Mouse (Mus musculus) limb, embryonic 14.5 days (tissue): ENCODE results near the gene Tcstv3. TPM values are rescaled to one million over a fixed set of nuclear protein-coding genes. Genes with fewer than 3 reads are reported as not detected.
"Not testable (repeated sequence)": the region's sequence is repeated elsewhere in the genome, so short reads cannot be mapped to it uniquely, and the experiment has no call there.

Experiments used
- ATAC-seq: fragments of 200-750 bp; cut with Nextera tagmentation; 2 replicates; pipeline ENCODE4 v1.8.0; 2017; ENCODE audit warnings: low read depth, moderate number of reproducible peaks, moderate TSS enrichment; ENCODE audit not compliant: low FRiP score
- DNase-seq: peaks from one replicate; pipeline ENCODE4 v3.0.0-alpha.2; 2015; ENCODE audit warnings: low spot score
- H3K27ac ChIP-seq: fragments of 300-500 bp; sonication (generic); replicated peaks from 2 replicates; pipeline ENCODE4 v1.5.1; 2014; ENCODE audit warnings: low read depth, mild to moderate bottlenecking, low read length, moderate library complexity, mixed read lengths
- H3K27me3 ChIP-seq: fragments of 300-500 bp; sonication (generic); 2 replicates; pipeline ENCODE4 v1.6.1; 2014; ENCODE audit warnings: low read length, mixed read lengths; ENCODE audit not compliant: control insufficient read depth, insufficient read depth
- H3K36me3 ChIP-seq: fragments of 300-500 bp; sonication (generic); 2 replicates; pipeline ENCODE4 v1.6.1; 2014; ENCODE audit warnings: mild to moderate bottlenecking, low read length, moderate library complexity, mixed read lengths; ENCODE audit not compliant: control insufficient read depth, insufficient read depth
- H3K4me1 ChIP-seq: fragments of 300-500 bp; sonication (generic); 2 replicates; pipeline ENCODE4 v1.6.1; 2014; ENCODE audit warnings: antibody characterized with exemption, low read length, mixed read lengths; ENCODE audit not compliant: control insufficient read depth, insufficient read depth
- H3K4me2 ChIP-seq: fragments of 300-500 bp; sonication (generic); replicated peaks from 2 replicates; pipeline ENCODE4 v1.6.1; 2014; ENCODE audit warnings: low read depth, mild to moderate bottlenecking, low read length, moderate library complexity; ENCODE audit not compliant: severe bottlenecking
- H3K4me3 ChIP-seq: fragments of 300-500 bp; sonication (generic); replicated peaks from 2 replicates; pipeline ENCODE4 v1.5.1; 2014; ENCODE audit warnings: low read length
- H3K9ac ChIP-seq: fragments of 300-500 bp; sonication (generic); 2 replicates; pipeline ENCODE4 v1.6.1; 2014; ENCODE audit warnings: mild to moderate bottlenecking, low read depth, low read length, moderate library complexity; ENCODE audit not compliant: severe bottlenecking
- H3K9me3 ChIP-seq: fragments of 300-500 bp; sonication (generic); 2 replicates; pipeline ENCODE4 v1.6.1; 2016; ENCODE audit warnings: low read length; ENCODE audit not compliant: control insufficient read depth
- POLR2A ChIP-seq: fragments of 200-500 bp; IDR thresholded peaks from 2 replicates; pipeline ENCODE4 v1.8.0; 2012; ENCODE audit warnings: inconsistent platforms, mild to moderate bottlenecking, moderate library complexity, borderline replicate concordance; ENCODE audit not compliant: insufficient read depth, insufficient read length; ENCODE audit errors: extremely low read depth
- WGBS: fragments of 180-500 bp; shearing (Covaris S2); extraction: QIAGEN DNeasy Blood & Tissue Kit; methylation state at CpG from one replicate; pipeline ENCODE4 v1.1.7; 2014; 5-methylcytosine and 5-hydroxymethylcytosine counted together
- polyA plus RNA-seq, 2 experiments: library from polyadenylated mRNA; depleted of rRNA in 1 of 2; stranded (reverse) in 1 of 2; unstranded in 1 of 2; fragments of >200 nt; fragmentation: Nextera tagmentation in 1 of 2; extraction: Ambion mirVana in 1 of 2; gene quantifications; 2 replicates each; pipeline versions ENCODE4 v1.2.1 to v1.2.3; 2012 to 2014

Gene Tcstv3
- not detected in 2 replicates for polyA plus RNA-seq (2012; rRNA removed)
- not detected in 2 replicates for polyA plus RNA-seq (2014; fragmentation: Nextera tagmentation; extraction: Ambion mirVana)

- not testable (repeated sequence) for H3K27me3 ChIP-seq, H3K4me2 ChIP-seq, H3K9me3 ChIP-seq, H3K4me1 ChIP-seq, DNase-seq, H3K4me3 ChIP-seq, H3K36me3 ChIP-seq, H3K9ac ChIP-seq, H3K27ac ChIP-seq, ATAC-seq
- WGBS, result 68% methylated on average over 3 of the region's 3 CpGs
Observed at GRCm38 (mm10) chr13:120316578-120316977, at the start of gene Tcstv3. Gene Tcstv3, plus strand, starts transcription at chr13:120316878.

GRCm38 (mm10) chr13:120277837-120278236 lies 38.8 kb upstream of the Tcstv3 start:
- H3K9me3 ChIP-seq, DNase-seq, ATAC-seq, H3K27me3 ChIP-seq, H3K4me2 ChIP-seq, H3K36me3 ChIP-seq, H3K27ac ChIP-seq, H3K9ac ChIP-seq, H3K4me3 ChIP-seq, H3K4me1 ChIP-seq: not testable (repeated sequence)
- 45% methylated on average over 1 of the region's 2 CpGs for WGBS

GRCm38 (mm10) chr13:120278784-120279183 lies 37.9 kb upstream of the Tcstv3 start:
- WGBS, result 92% methylated on average over 9 of the region's 9 CpGs
- no peak for DNase-seq

GRCm38 (mm10) chr13:120299324-120299894 lies 17.3 kb upstream of the Tcstv3 start:
- ATAC-seq (no peak), DNase-seq (no peak)
- no peak overlapping the region for H3K9ac ChIP-seq
- no peak for TF ChIP-seq POLR2A
- no peak overlapping the region for H3K27ac ChIP-seq
- 68% methylated on average over 1 of the region's 1 CpGs for WGBS
- H3K36me3 ChIP-seq, result no peaks in the 10 kb centered on the region
- no peaks in the 10 kb centered on the region for H3K9me3 ChIP-seq
- no peaks in the 10 kb centered on the region for H3K4me1 ChIP-seq
- no peaks in the 10 kb centered on the region for H3K27me3 ChIP-seq
- H3K4me3 ChIP-seq, result no peak overlapping the region
- H3K4me2 ChIP-seq, result no peak overlapping the region

More at GRCm38 (mm10) chr13:120278784-120279183, 37.9 kb upstream of the Tcstv3 start:
- no peak for ATAC-seq
- no peak overlapping the region for H3K9ac ChIP-seq
- no peaks in the 10 kb centered on the region for H3K4me1 ChIP-seq
- no peak overlapping the region for H3K27ac ChIP-seq
- no peak overlapping the region for H3K4me2 ChIP-seq
- H3K4me3 ChIP-seq, result no peak overlapping the region
- H3K9me3 ChIP-seq, result no peaks in the 10 kb centered on the region
- H3K27me3 ChIP-seq, result no peaks in the 10 kb centered on the region
- TF ChIP-seq POLR2A, result no peak
- no peaks in the 10 kb centered on the region for H3K36me3 ChIP-seq

GRCm38 (mm10) chr13:120299991-120300442 lies 16.7 kb upstream of the Tcstv3 start, which contains the start of gene BC147527:
Gene BC147527, plus strand, starts transcription at chr13:120300392.
- DNase-seq (no peak), ATAC-seq (no peak)
- Histone ChIP-seq H3K4me1 (no peaks in the 10 kb centered on the region), H3K9ac (no peak within 1 kb of the TSS), H3K36me3 (no peaks in the 10 kb centered on the region), H3K27ac (no peak within 1 kb of the TSS), H3K27me3 (no peaks in the 10 kb centered on the region), H3K4me3 (no peak within 1 kb of the TSS), H3K9me3 (no peaks in the 10 kb centered on the region), H3K4me2 (no peak within 1 kb of the TSS)
- no peak for TF ChIP-seq POLR2A
- WGBS, result 43% methylated on average over 2 of the region's 2 CpGs
